Mouse (Mus musculus) Patski (cell line): ENCODE measurements at regions not wholly inside any gene's neighbourhood (a gene's known extent, or its start where the extent isn't known, plus 50 kb on each side); places are given as distances from the start of the nearest gene placed in this dataset.

Source experiments
- ATAC-seq: fragments of 100-300 bp; one replicate; pipeline ENCODE4 v1.8.0; 2021
- CTCF ChIA-PET: fragments of 350-600 bp; sonication (Branson Sonifier 250); formaldehyde crosslinking; loops from one replicate; lab custom pipeline; 2022; ENCODE audit warnings: inconsistent platforms; lab: Charles Lee
- POLR2A ChIA-PET: fragments of 350-600 bp; sonication (Branson Sonifier 250); formaldehyde crosslinking; loops from one replicate; lab custom pipeline; 2022; ENCODE audit warnings: antibody characterized with exemption, inconsistent platforms; lab: Charles Lee
- DNase-seq: peaks from one replicate; pipeline ENCODE4 v3.0.0-alpha.2; 2011; ENCODE audit warnings: low read depth, low spot score
- H3K27me3 ChIP-seq: fragments of 371-371 bp; one replicate; pipeline ENCODE4 v1.5.1; 2021
- CTCF ChIP-seq: fragments of 100-300 bp; IDR thresholded peaks from one replicate; pipeline ENCODE4 v1.5.1; 2021
- in situ Hi-C: fragments of 300-500 bp; cut with MboI; formaldehyde crosslinking; loops from 3 replicates; pipeline ENCODE4 v1.11.1; 2018; ENCODE audit warnings: low pct_unique_long_range_greater_than_20kb, mixed read lengths

DNA sequence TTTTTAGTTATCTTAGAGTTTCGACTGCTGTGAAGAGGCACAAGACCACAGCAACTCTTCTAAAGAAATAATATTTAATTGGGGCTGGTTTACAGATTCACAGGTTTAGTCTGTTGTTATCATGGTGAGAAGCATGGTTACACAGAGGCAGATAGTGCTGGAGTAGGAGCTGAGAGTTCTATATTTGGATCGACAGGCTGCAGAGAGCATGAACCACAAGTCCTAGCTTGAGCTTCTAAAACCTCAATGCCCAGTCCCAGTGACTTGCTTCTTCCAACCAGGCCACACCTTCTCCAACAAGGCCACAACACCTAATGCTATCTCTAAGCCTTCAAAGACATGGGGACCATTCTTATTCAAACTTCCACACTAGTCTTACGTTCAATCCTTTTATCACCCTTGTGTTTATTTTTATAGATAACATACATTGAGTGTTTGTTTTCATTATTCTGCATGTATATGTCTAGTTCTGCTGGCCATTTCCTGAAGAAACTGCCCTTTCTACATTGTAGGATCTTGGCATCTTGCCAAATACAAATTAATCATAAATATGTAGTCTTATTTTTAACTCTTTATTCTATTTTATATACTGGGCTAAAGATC lies 452.8 kb upstream of the Dmac1 start:
- DNase-seq (no peak), ATAC-seq (no peak)
- in situ Hi-C loops: no loop called here
- POLR2A ChIA-PET: no interaction called here
- TF ChIP-seq CTCF: no peak
- no peaks in the 10 kb centered on the region for H3K27me3 ChIP-seq
- CTCF ChIA-PET: no interaction called here

DNA sequence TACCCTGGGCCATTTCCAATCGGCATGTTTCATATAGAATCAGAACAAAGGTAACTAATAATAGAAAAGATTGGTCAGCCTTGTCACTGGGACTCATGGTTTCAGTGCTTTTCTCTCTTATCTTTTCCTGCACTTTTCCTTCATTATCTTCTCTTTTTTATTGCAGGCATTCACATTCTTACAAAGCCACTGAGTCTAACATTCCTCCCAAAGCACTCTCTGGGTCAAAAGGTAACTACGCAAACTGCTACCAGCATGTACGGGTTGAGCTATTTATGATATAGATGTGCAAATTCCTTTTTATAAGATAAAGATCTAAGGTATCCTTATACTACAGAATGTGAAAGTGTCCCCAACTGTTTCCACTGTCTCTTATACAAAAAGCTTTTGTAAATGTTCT lies 436.5 kb upstream of the Dmac1 start:
- TF ChIP-seq CTCF: no peak
- ChIA-PET CTCF (no interaction called here), POLR2A (no interaction called here)
- no peak for DNase-seq
- in situ Hi-C loops: no loop called here
- H3K27me3 ChIP-seq: no peaks in the 10 kb centered on the region
- no peak for ATAC-seq

DNA sequence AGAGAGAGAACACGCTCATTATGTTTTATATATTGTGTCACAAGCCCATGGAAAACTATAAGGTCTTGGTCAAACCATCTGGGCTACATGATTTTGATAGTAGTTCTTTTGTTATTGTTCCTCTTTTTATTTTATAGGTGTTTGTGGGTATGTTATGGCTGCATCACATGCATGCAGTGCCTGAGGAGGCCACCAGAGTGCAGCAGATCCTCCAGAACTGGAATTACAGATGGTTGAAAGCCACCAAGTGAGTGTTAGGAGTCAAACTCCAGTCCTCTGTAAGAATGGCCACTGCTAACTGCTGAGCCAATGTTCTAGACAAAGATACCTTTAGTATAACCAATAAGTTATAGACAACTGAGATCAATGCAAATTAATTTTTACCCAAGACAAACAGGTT lies 435.9 kb upstream of the Dmac1 start:
- in situ Hi-C loops: no loop called here
- DNase-seq: no peak
- CTCF ChIA-PET: no interaction called here
- POLR2A ChIA-PET: no interaction called here
- no peak for ATAC-seq
- no peaks in the 10 kb centered on the region for H3K27me3 ChIP-seq
- peak; percentile 25 for TF ChIP-seq CTCF

DNA sequence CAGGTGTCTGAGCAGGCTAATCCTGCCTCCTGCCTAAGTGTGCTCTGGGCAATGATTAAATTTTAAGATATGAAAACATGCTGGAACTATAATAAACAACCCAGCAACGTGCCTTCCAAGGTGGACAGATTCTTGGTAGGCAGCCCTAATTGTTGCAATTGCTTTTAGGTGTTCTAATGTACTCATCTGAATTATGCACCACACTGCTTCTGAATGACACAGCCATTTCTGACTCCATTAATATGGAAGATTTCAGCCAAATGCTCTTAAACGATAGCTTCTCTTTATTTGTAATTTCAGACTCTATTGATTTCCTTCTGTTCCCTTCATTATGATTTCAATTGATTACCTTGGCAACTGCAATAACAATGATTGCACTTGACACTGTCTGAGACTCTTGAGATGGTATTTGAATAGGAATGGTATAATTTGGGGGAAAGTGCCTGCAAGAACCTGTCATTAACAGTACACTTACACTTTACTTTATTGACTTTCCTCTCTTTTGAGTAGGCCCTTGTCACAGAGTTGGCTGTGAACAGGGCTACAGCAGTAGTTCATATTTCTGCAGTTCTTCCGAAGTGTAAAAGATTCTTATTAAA lies 422.8 kb upstream of the Dmac1 start:
- POLR2A ChIA-PET: no interaction called here
- CTCF ChIA-PET: no interaction called here
- in situ Hi-C loops: no loop called here
- ATAC-seq: no peak
- no peaks in the 10 kb centered on the region for H3K27me3 ChIP-seq
- no peak for TF ChIP-seq CTCF
- no peak for DNase-seq

DNA sequence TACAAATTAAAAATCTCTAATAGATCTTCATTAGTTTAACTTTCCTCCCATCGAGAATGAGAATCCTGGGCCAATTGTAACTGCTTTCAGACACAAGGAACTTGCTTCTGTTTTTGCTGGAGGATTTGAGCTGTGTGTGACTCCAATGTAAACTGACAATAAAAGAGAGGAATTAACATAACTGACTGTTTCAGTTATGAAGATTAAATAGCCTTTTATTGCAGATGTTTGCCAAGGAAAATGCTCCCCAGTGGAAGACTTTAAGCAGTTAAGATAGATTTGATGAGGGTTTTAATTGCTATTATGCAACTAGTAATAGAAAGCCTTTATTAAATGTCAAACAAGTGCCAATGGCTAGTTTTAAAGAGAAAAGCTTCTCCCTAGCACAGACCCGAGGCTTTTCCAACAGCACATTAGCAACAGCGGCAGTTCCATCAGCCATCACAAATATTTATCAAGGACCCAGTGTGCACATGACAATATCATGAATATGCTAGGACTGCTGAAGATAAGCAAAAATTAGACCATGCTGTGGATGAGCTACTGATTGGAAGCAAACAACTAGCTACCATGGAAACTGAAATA lies 398.6 kb upstream of the Dmac1 start:
- CTCF ChIA-PET: interaction anchor here (1.5 kb wide), 1 partner anchor 18 kb away, joined by 3 read pairs; no protein-coding TSS in a partner anchor
- no peak for TF ChIP-seq CTCF
- POLR2A ChIA-PET: no interaction called here
- DNase-seq (no peak), ATAC-seq (no peak)
- H3K27me3 ChIP-seq: no peaks in the 10 kb centered on the region
- in situ Hi-C loops: no loop called here

DNA sequence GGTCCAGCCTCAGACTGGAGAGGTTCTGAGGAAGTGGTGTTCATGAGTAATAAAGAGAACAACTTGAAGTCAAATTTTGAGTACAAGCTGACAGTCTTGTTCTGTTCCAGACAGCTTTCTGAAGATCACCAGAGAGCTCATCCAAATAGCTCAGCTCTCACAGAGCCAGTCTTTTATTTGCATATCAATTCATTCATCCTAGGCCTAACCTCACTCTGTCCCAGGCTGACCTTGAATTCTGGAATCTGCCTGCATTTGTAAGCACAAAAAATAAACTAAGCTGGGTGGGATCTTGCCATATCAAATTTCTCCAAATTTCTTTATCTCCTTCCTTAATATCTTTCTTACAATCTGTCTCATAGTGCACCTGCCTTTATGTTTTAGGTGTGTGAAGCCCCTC lies 362.9 kb upstream of the Dmac1 start:
- DNase-seq (no peak), ATAC-seq (no peak)
- ChIA-PET CTCF (no interaction called here), POLR2A (no interaction called here)
- H3K27me3 ChIP-seq: no peaks in the 10 kb centered on the region
- no peak for TF ChIP-seq CTCF
- in situ Hi-C loops: no loop called here

DNA sequence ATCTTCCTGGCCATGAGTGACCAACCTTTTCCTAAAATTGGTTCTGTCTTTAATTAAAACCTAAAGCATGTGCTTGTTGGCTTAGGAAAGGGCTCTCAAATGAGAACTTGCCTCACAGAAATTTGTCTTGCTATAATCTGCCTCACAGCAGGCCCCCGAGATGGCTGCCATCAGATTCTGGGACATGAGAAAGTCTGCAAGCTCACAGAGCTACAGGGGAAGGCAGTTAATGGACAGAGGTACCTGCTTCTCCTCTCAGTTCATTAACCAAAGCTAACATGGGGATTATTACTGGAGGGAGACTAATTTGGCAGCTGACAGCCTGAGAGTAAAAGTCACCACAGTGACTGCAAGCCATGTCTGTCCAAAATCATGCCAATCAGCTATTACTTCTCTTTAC lies 358.5 kb upstream of the Dmac1 start:
- no peak for ATAC-seq
- in situ Hi-C loops: no loop called here
- no peak for TF ChIP-seq CTCF
- H3K27me3 ChIP-seq: no peaks in the 10 kb centered on the region
- ChIA-PET CTCF (no interaction called here), POLR2A (no interaction called here)
- DNase-seq: no peak

DNA sequence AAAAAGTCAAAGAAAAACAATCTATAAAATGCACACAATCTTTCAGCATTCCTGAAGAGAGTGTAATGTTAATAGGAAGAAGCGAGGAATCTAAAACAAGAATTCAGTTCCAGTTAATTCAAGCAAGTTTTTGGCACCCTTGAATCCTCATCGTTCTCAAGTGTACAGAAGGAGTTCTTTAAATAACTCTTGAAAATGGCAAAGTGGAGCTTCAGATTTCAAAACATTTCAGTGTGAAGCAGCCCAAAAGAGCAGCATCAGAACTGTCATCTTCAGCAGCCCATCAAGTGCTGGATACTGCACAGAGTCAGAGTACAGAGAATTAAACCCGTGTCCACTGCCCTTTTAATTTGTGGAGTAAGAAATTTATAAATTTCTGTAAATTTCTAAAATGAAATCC lies 311.8 kb upstream of the Dmac1 start:
- in situ Hi-C loops: no loop called here
- ATAC-seq (no peak), DNase-seq (no peak)
- no peaks in the 10 kb centered on the region for H3K27me3 ChIP-seq
- no peak for TF ChIP-seq CTCF
- POLR2A ChIA-PET: no interaction called here
- CTCF ChIA-PET: no interaction called here

DNA sequence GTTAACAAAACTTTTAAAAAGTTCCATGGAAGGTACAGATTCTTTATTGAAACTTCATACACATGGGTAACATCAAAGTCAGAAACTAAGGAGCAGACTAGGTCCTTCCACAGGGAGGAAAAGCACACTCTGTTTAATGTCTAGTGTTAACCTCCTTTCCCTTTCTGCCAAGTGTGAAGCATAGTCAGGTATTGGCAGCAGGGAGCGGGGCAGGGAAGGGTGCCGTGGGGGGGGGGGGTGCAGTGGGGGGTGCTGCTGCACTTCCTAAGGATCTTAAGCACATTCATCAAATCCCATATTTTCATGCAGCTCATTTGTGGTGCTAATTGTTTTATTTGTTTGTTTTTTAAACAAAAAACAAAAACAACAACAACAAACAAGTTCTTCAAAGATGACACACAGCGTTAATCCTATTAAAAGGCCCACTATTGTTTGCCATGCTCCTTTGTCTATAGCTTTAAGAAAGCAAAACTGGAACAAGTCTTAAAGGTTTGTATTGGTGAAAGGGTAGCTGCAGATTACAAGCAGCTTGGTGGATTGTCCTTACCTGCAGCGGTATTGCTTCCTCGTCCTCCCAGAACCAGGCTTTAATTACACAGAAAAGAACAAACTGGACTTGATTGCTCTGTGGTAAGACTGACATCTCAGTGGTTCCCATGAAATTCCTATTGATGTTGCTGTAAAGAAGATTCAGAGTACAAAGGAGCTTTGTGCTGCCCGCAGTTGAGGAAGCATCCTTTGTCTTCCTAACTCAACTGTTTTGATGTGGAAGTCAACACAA lies 310.2 kb upstream of the Dmac1 start:
- ChIA-PET CTCF (no interaction called here), POLR2A (no interaction called here)
- no peaks in the 10 kb centered on the region for H3K27me3 ChIP-seq
- in situ Hi-C loops: no loop called here
- no peak for TF ChIP-seq CTCF
- ATAC-seq (no peak), DNase-seq (no peak)

DNA sequence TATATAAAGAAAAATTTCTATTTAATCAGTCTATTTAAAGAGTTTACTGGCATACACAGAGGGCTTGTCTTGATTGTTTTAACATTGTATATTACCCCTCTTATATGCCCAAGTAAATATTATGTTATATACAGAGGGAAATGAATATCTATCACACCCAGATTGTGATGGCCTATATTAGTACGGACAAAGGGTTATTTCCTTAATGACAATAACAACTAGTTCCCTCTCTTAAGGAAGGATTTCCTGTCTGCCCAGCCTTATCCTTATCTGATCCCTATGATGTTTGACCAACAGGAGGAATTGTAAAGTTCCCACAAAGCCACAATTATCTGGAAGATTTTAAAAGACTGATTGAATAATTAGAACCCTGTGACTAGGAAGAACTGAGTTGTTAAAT lies 301.8 kb upstream of the Dmac1 start:
- POLR2A ChIA-PET: no interaction called here
- CTCF ChIA-PET: no interaction called here
- TF ChIP-seq CTCF: no peak
- in situ Hi-C loops: no loop called here
- no peaks in the 10 kb centered on the region for H3K27me3 ChIP-seq
- no peak for DNase-seq
- no peak for ATAC-seq

DNA sequence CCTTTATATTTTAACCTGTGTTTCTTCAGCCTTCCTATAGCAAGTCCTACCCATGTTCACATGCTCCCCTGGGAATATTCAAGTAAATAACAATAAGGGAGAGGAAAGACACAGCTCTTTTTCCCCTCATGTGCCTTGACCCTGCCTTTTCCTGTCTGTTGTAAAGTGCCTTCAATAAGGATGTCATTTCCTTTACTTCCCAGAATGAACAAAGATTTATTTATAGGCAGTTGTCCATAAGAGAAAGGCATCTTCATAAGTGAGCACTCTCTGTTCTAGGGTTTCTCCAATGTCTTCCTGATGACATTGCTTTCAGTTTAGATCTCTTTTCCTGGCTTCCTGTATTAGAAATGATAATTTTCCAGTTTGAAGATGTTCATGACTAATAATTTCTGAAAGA lies 294.5 kb upstream of the Dmac1 start:
- no peak for TF ChIP-seq CTCF
- DNase-seq (no peak), ATAC-seq (no peak)
- no peaks in the 10 kb centered on the region for H3K27me3 ChIP-seq
- POLR2A ChIA-PET: no interaction called here
- in situ Hi-C loops: no loop called here
- CTCF ChIA-PET: no interaction called here
